Comparison of ENCODE assay signal across 28 mouse cellular contexts in the genomic region with DNA sequence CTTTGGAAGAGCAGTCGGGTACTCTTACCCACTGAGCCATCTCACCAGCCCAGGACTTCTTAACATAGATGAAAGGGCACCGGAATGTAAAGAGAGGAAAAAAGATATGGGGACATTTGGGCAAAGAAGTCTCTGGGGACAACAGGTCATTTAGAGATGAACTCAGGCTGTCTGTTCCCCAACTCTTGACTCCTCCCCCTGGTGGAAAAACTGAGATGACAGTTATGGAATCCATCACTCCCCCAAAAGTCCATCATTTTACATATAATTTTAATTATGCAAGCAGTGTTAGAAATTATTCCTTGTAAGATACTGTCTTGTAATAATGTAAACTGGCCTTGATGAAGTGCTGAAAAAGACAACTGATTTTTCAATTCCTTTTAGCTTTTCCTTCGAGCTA. TPM values are rescaled to one million over a fixed set of nuclear protein-coding genes. Genes with fewer than 3 reads are reported as not detected.
A peak's percentile ranks its signal among the peaks of the same experiment; 100 is the strongest.
DNase-seq lines count a peak whose midpoint lies in the region; ATAC-seq and TF ChIP-seq lines count a peak whose summit lies in the region.
"Had no signal": no experiment of that assay in that cellular context is flagged by ENCODE, and none has a peak within 500 bp of the region (broad histone marks: within the 10 kb centered on the region; RNA-seq: fewer than 3 reads in every experiment).

No protein-coding gene starts in this region.

- H3K36me3 ChIP-seq in heart, embryonic 15.5 days: peaks cover 4% of the 10 kb centered on the region; the same call in 1 of the 2 replicates
- H3K36me3 ChIP-seq in lung, embryonic 14.5 days (ENCODE audit: insufficient read depth): peaks cover 20% of the 10 kb centered on the region; the same call in 1 of the 2 replicates
- peaks cover 37% of the 10 kb centered on the region for H3K36me3 ChIP-seq in limb, embryonic 12.5 days
- H3K36me3 ChIP-seq: G1E; hindbrain, embryonic 12.5 days had no signal

- H3K4me3 ChIP-seq in heart, embryonic 15.5 days: no peak overlapping the region
- H3K4me3 ChIP-seq in lung, embryonic 14.5 days (ENCODE audit: low read depth, low read length): no peak overlapping the region
- no peak overlapping the region for H3K4me3 ChIP-seq in limb, embryonic 12.5 days (replicated peaks)

- H3K4me2 ChIP-seq in heart, embryonic 15.5 days: 0 out of 2 replicates have a peak overlapping the region, but pooled peaks have one; percentile 82
- H3K4me2 ChIP-seq in lung, embryonic 14.5 days: no peak overlapping the region
- H3K4me2 ChIP-seq in limb, embryonic 12.5 days: peak overlapping the region; percentile 83; the same call in 1 of the 2 replicates

- no peak for ATAC-seq in heart, embryonic 15.5 days (replicated peaks; ENCODE audit: insufficient number of reproducible peaks, insufficient read depth, low FRiP score, low read depth)
- no peak for ATAC-seq in lung, embryonic 14.5 days (ENCODE audit: insufficient read depth)
- ATAC-seq in limb, embryonic 12.5 days (ENCODE audit: insufficient number of reproducible peaks, insufficient read depth, low FRiP score, low TSS enrichment, low read depth): no peak
- ATAC-seq: activated CD4-positive, CD25-positive, alpha-beta regulatory T cell, adult 4 months; forebrain, postnatal 0 days; liver, postnatal 0 days; midbrain, embryonic 16.5 days had no signal

- no peak for DNase-seq in heart, postnatal 10 days
- DNase-seq in lung, embryonic 14.5 days: peak; percentile 23
- no peak for DNase-seq in lung, postnatal 25 days (ENCODE audit: low spot score)
- DNase-seq in NIH3T3 (ENCODE audit: low read depth): peak; percentile 35
- DNase-seq in embryo, embryonic 9.5 days (ENCODE audit: extremely low spot score): no peak
- DNase-seq: adrenal gland, adult 8-10 months; B cell, adult 2 months; cerebellum, adult 18-20 months; cerebellum, postnatal 25 days; forebrain, postnatal 0 days; gastrocnemius, postnatal 14 days; heart, postnatal 14 days; kidney, adult 2 months; kidney, postnatal 14 days; liver, postnatal 0 days; right cerebral cortex, postnatal 4 days; thymus, postnatal 14 days had no signal

- H3K27ac ChIP-seq in heart, embryonic 15.5 days: no peak overlapping the region
- no peak overlapping the region for H3K27ac ChIP-seq in lung, embryonic 14.5 days (ENCODE audit: low read depth)
- H3K27ac ChIP-seq in limb, embryonic 12.5 days: no peak overlapping the region
- H3K27ac ChIP-seq: macrophage had no signal

- H3K9ac ChIP-seq in heart, embryonic 15.5 days: no peak overlapping the region
- no peak overlapping the region for H3K9ac ChIP-seq in lung, embryonic 14.5 days
- no peak overlapping the region for H3K9ac ChIP-seq in limb, embryonic 12.5 days (replicated peaks)
- H3K9ac ChIP-seq: liver, postnatal 0 days had no signal

- peaks cover 54% of the 10 kb centered on the region for H3K4me1 ChIP-seq in heart, embryonic 15.5 days (replicated peaks)
- peaks cover 8% of the 10 kb centered on the region for H3K4me1 ChIP-seq in lung, embryonic 14.5 days (ENCODE audit: insufficient read depth)
- peaks cover 28% of the 10 kb centered on the region for H3K4me1 ChIP-seq in limb, embryonic 12.5 days (replicated peaks)

- no peaks in the 10 kb centered on the region for H3K27me3 ChIP-seq in heart, embryonic 15.5 days
- H3K27me3 ChIP-seq in lung, embryonic 14.5 days (ENCODE audit: insufficient read depth, low read length): no peaks in the 10 kb centered on the region
- H3K27me3 ChIP-seq in limb, embryonic 12.5 days: no peaks in the 10 kb centered on the region
- H3K27me3 ChIP-seq: CH12.LX had no signal

- intact Hi-C loops in heart, postnatal 10 days (cut with DNase I): no loop called here

- peak; percentile 21; the same call in 1 of the 2 replicates for TF ChIP-seq CTCF in lung, embryonic 14.5 days (IDR thresholded peaks at IDR 0.05; ENCODE audit: low read depth)

- H3K9me3 ChIP-seq in heart, embryonic 15.5 days (replicated peaks): no peaks in the 10 kb centered on the region
- no peaks in the 10 kb centered on the region for H3K9me3 ChIP-seq in lung, embryonic 14.5 days (ENCODE audit: low read depth, low read length)
- H3K9me3 ChIP-seq in limb, embryonic 12.5 days: 0 out of 2 replicates have a peak, but pooled peaks cover 5% of the 10 kb centered on the region
- H3K9me3 ChIP-seq: G1E; hindbrain, embryonic 12.5 days had no signal

- 69% methylated on average over 3 of the region's 3 CpGs for WGBS in heart, embryonic 15.5 days
- WGBS in lung, embryonic 14.5 days: 69% methylated on average over 3 of the region's 3 CpGs
- 78% methylated on average over 3 of the region's 3 CpGs for WGBS in limb, embryonic 12.5 days

RNA-seq across cellular contexts. Expression of a gene that starts 2.6 kb away (rescaled TPM):
- 5.8 and 7.0 TPM in 2 replicates for polyA plus RNA-seq in heart, embryonic 15.5 days (2015; fragmentation: Nextera tagmentation; extraction: Ambion mirVana)
- 10 to 100 TPM; 28.2 to 32.7 TPM for total RNA-seq in heart, postnatal 10 days (2021)
- polyA plus RNA-seq in lung, embryonic 14.5 days (2014; fragmentation: Nextera tagmentation; extraction: Ambion mirVana): 6.6 and 7.8 TPM in 2 replicates
- polyA plus RNA-seq in limb, embryonic 12.5 days (2016; fragmentation: Nextera tagmentation; extraction: Ambion mirVana): 9.8 and 12.5 TPM in 2 replicates
- polyA plus RNA-seq: activated CD4-positive, CD25-positive, alpha-beta regulatory T cell, adult 4 months had no signal

RNA-seq across cellular contexts. Expression of a gene that starts 13.9 kb away (rescaled TPM):
- polyA plus RNA-seq in heart, embryonic 15.5 days (2015; fragmentation: Nextera tagmentation; extraction: Ambion mirVana): 4.2 and 5.2 TPM in 2 replicates
- 1 to 10 TPM in 1 of 2 experiments, under 1 TPM in 1; 0.82 to 1.4 TPM for total RNA-seq in heart, postnatal 10 days (2021)
- polyA plus RNA-seq in lung, embryonic 14.5 days (2014; fragmentation: Nextera tagmentation; extraction: Ambion mirVana): 10.8 and 11.1 TPM in 2 replicates
- polyA plus RNA-seq in limb, embryonic 12.5 days (2016; fragmentation: Nextera tagmentation; extraction: Ambion mirVana): 13.2 and 16.2 TPM in 2 replicates
- total RNA-seq: forebrain, postnatal 0 days; G1E; liver, adult 2 months had no signal
- polyA plus RNA-seq: activated CD4-positive, CD25-positive, alpha-beta regulatory T cell, adult 4 months; G1E; macrophage had no signal

RNA-seq across cellular contexts. Expression of a gene that starts 28.6 kb away (rescaled TPM):
- polyA plus RNA-seq in heart, embryonic 15.5 days (2015; fragmentation: Nextera tagmentation; extraction: Ambion mirVana): 0.86 and 1.2 TPM in 2 replicates
- 1 to 10 TPM; 2.6 to 2.8 TPM for total RNA-seq in heart, postnatal 10 days (2021)
- polyA plus RNA-seq in lung, embryonic 14.5 days (2014; fragmentation: Nextera tagmentation; extraction: Ambion mirVana): 1.3 and 1.6 TPM in 2 replicates
- polyA plus RNA-seq in limb, embryonic 12.5 days (2016; fragmentation: Nextera tagmentation; extraction: Ambion mirVana): 0.96 and 1.1 TPM in 2 replicates
- total RNA-seq: forebrain, postnatal 0 days; layer of hippocampus, adult 8-10 months had no signal
- polyA plus RNA-seq: neural tube, embryonic 14.5 days had no signal

RNA-seq across cellular contexts. Expression of a gene that starts 35.0 kb away (rescaled TPM):
- polyA plus RNA-seq in heart, embryonic 15.5 days (2015; fragmentation: Nextera tagmentation; extraction: Ambion mirVana): 9.9 and 13.3 TPM in 2 replicates
- total RNA-seq in heart, postnatal 10 days (2021): 10 to 100 TPM; 27.8 to 31.9 TPM
- polyA plus RNA-seq in lung, embryonic 14.5 days (2014; fragmentation: Nextera tagmentation; extraction: Ambion mirVana): 19.6 and 20.2 TPM in 2 replicates
- 16.0 and 16.2 TPM in 2 replicates for polyA plus RNA-seq in limb, embryonic 12.5 days (2016; fragmentation: Nextera tagmentation; extraction: Ambion mirVana)

RNA-seq across cellular contexts. Expression of a gene that starts 46.2 kb away (rescaled TPM):
- 96.4 and 98.4 TPM in 2 replicates for polyA plus RNA-seq in heart, embryonic 15.5 days (2015; fragmentation: Nextera tagmentation; extraction: Ambion mirVana)
- 100 to 1,000 TPM; 252 to 262 TPM for total RNA-seq in heart, postnatal 10 days (2021)
- polyA plus RNA-seq in lung, embryonic 14.5 days (2014; fragmentation: Nextera tagmentation; extraction: Ambion mirVana): 139 and 155 TPM in 2 replicates
- 108 and 123 TPM in 2 replicates for polyA plus RNA-seq in limb, embryonic 12.5 days (2016; fragmentation: Nextera tagmentation; extraction: Ambion mirVana)

Comparison
In these comparisons a context has a peak if more than half of its experiments do, and no peak if none do; other contexts are left out.
1. DNase-seq: peak in lung, embryonic 14.5 days (single experiment) and NIH3T3 (single experiment); none in heart, postnatal 10 days (0 of 2), lung, postnatal 25 days (single experiment) and embryo, embryonic 9.5 days (single experiment).